Mouse (Mus musculus) heart, adult 2 months (tissue): ENCODE results near the gene Rex1bd. TPM values are rescaled to one million over a fixed set of nuclear protein-coding genes. Genes with fewer than 3 reads are reported as not detected.

Source experiments
- DNase-seq, 2 experiments: peaks; one replicate each; pipeline ENCODE4 v3.0.0; 2021
- H3K27ac ChIP-seq: fragments of 200-600 bp; 2 replicates; pipeline ENCODE4 v1.8.1; 2022
- H3K27me3 ChIP-seq: fragments of 200-500 bp; 2 replicates; pipeline ENCODE4 v1.6.1; 2012; ENCODE audit warnings: mild to moderate bottlenecking, low read length, inconsistent platforms, mixed read lengths; ENCODE audit not compliant: control insufficient read depth, insufficient read depth
- H3K36me3 ChIP-seq: fragments of 200-500 bp; 2 replicates; pipeline ENCODE4 v1.6.1; 2012; ENCODE audit warnings: low read length, inconsistent platforms; ENCODE audit not compliant: control insufficient read depth, insufficient read depth
- H3K4me1 ChIP-seq: fragments of 200-500 bp; 2 replicates; pipeline ENCODE4 v1.6.1; 2011; ENCODE audit warnings: low read length; ENCODE audit not compliant: control insufficient read depth, insufficient read depth
- H3K4me3 ChIP-seq: fragments of 200-600 bp; 2 replicates; pipeline ENCODE4 v1.8.1; 2022
- H3K79me2 ChIP-seq: fragments of 200-500 bp; replicated peaks from 2 replicates; pipeline ENCODE4 v1.6.1; 2012; ENCODE audit warnings: mild to moderate bottlenecking, inconsistent platforms, low read length, moderate library complexity, mixed read lengths; ENCODE audit not compliant: control insufficient read depth, insufficient read depth
- H3K9ac ChIP-seq: fragments of 200-500 bp; 2 replicates; pipeline ENCODE4 v1.6.1; 2012; ENCODE audit warnings: low read depth, mild to moderate bottlenecking, control low read depth, inconsistent platforms, low read length, mixed read lengths
- CTCF ChIP-seq: fragments of 200-600 bp; IDR thresholded peaks from 2 replicates; pipeline ENCODE4 v1.8.1; 2022; ENCODE audit warnings: antibody characterized with exemption, mild to moderate bottlenecking, moderate library complexity
- EP300 ChIP-seq: fragments of 200-500 bp; IDR thresholded peaks from 2 replicates; pipeline ENCODE4 v1.6.1; 2011; ENCODE audit warnings: low read depth, low read length, control low read depth; ENCODE audit not compliant: insufficient read depth
- POLR2A ChIP-seq: fragments of 200-500 bp; IDR thresholded peaks from 2 replicates; pipeline ENCODE4 v1.6.1; 2011; ENCODE audit warnings: mild to moderate bottlenecking, low read depth, low read length, control low read depth; ENCODE audit not compliant: insufficient read depth
- WGBS: fragments of 180-500 bp; shearing (Covaris S2); methylation state at CpG from one replicate; pipeline ENCODE4 v1.1.7; 2018; 5-methylcytosine and 5-hydroxymethylcytosine counted together
- intact Hi-C: fragments of 180-260 bp; cut with DNase I; formaldehyde crosslinking; loops from one replicate; pipeline ENCODE4 v1.15.1; 2025
- polyA plus RNA-seq: library from polyadenylated mRNA; depleted of rRNA; stranded (reverse); fragments of >200 nt; gene quantifications from 2 replicates; pipeline ENCODE4 v1.2.3, GENCODE M21; 2012
- total RNA-seq, 2 experiments: library from RNA; stranded (reverse); gene quantifications; 2 replicates each; pipeline ENCODE4 v1.2.3; 2021

Rex1bd gene
- total and polyA plus RNA-seq, 3 experiments = 111 to 145 (median 118) TPM

GRCm38 (mm10) chr8:70549412-70550184, 43.0 kb upstream of the Rex1bd start:
- no peak overlapping the region for H3K9ac ChIP-seq
- no peak for DNase-seq
- H3K4me3 ChIP-seq = no peak overlapping the region
- TF ChIP-seq POLR2A (no peak), EP300 (no peak), CTCF (peak; percentile 24)
- no peaks in the 10 kb centered on the region for H3K27me3 ChIP-seq
- peaks cover 46% of the 10 kb centered on the region for H3K4me1 ChIP-seq
- no peaks in the 10 kb centered on the region; the same call in 1 of the 2 replicates for H3K36me3 ChIP-seq
- WGBS = 81% methylated on average over 10 of the region's 10 CpGs
- intact Hi-C loops = loop anchor here (10.0 kb wide), 1 partner anchor 45 kb away; the partner anchor contains the start of gene Isyna1
- peaks cover 1% of the 10 kb centered on the region; the same call in 1 of the 2 replicates for H3K79me2 ChIP-seq
- H3K27ac ChIP-seq = no peak overlapping the region

GRCm38 (mm10) chr8:70547762-70548161, 41.2 kb upstream of the Rex1bd start:
- Histone ChIP-seq H3K79me2 (peaks cover 1% of the 10 kb centered on the region; the same call in 1 of the 2 replicates), H3K4me1 (peaks cover 44% of the 10 kb centered on the region), H3K36me3 (no peaks in the 10 kb centered on the region; the same call in 1 of the 2 replicates), H3K27me3 (no peaks in the 10 kb centered on the region), H3K27ac (peak overlapping the region; percentile 42; the same call in 1 of the 2 replicates), H3K4me3 (no peak overlapping the region), H3K9ac (no peak overlapping the region)
- TF ChIP-seq POLR2A = no peak
- intact Hi-C loops = loop anchor here (10.0 kb wide), 1 partner anchor 47 kb away; the partner anchor contains the start of gene Isyna1
- WGBS = 87% methylated on average over 6 of the region's 6 CpGs
- DNase-seq = no peak

GRCm38 (mm10) chr8:70546412-70546811, 39.9 kb upstream of the Rex1bd start:
- TF ChIP-seq EP300 (no peak), CTCF (no peak), POLR2A (no peak)
- no peak overlapping the region for H3K4me3 ChIP-seq
- H3K4me1 ChIP-seq = peaks cover 33% of the 10 kb centered on the region
- H3K36me3 ChIP-seq = no peaks in the 10 kb centered on the region; the same call in 1 of the 2 replicates
- intact Hi-C loops = loop anchor here (10.0 kb wide), 1 partner anchor 48 kb away; the partner anchor contains the start of gene Isyna1
- 76% methylated on average over 4 of the region's 4 CpGs for WGBS
- H3K27me3 ChIP-seq = no peaks in the 10 kb centered on the region
- H3K9ac ChIP-seq = no peak overlapping the region
- H3K27ac ChIP-seq = no peak overlapping the region
- H3K79me2 ChIP-seq = peaks cover 1% of the 10 kb centered on the region; the same call in 1 of the 2 replicates
- DNase-seq = no peak

- H3K79me2 ChIP-seq = peaks cover 3% of the 10 kb centered on the region
- H3K27ac ChIP-seq = peak overlapping the region; percentile 40
- no peaks in the 10 kb centered on the region; the same call in 1 of the 2 replicates for H3K36me3 ChIP-seq
- WGBS = 21% methylated on average over 6 of the region's 6 CpGs
- peak; percentile 58 to 76 for DNase-seq
- TF ChIP-seq CTCF (peak; percentile 76), EP300 (peak; percentile 39; the same call in 1 of the 2 replicates), POLR2A (no peak)
- no peaks in the 10 kb centered on the region for H3K27me3 ChIP-seq
- intact Hi-C loops = loop anchor here (10.0 kb wide), 1 partner anchor 51 kb away; the partner anchor contains the start of gene Isyna1
- H3K4me1 ChIP-seq = peaks cover 36% of the 10 kb centered on the region
- no peak overlapping the region for H3K9ac ChIP-seq
- no peak overlapping the region for H3K4me3 ChIP-seq
Measured at GRCm38 (mm10) chr8:70544200-70544687, 37.7 kb upstream of the Rex1bd start.

- H3K27me3 ChIP-seq = no peaks in the 10 kb centered on the region
- intact Hi-C loops = loop anchor here (10.0 kb wide), 1 partner anchor 54 kb away; the partner anchor contains the start of gene Isyna1
- H3K4me3 ChIP-seq = no peak overlapping the region
- peaks cover 3% of the 10 kb centered on the region for H3K79me2 ChIP-seq
- 42% methylated on average over 5 of the region's 5 CpGs for WGBS
- DNase-seq = no peak
- H3K9ac ChIP-seq = no peak overlapping the region; the same call in 1 of the 2 replicates
- H3K36me3 ChIP-seq = no peaks in the 10 kb centered on the region; the same call in 1 of the 2 replicates
- TF ChIP-seq CTCF (peak; percentile 14; the same call in 1 of the 2 replicates), POLR2A (no peak), EP300 (no peak)
- peaks cover 29% of the 10 kb centered on the region for H3K4me1 ChIP-seq
- peak overlapping the region; percentile 93 for H3K27ac ChIP-seq
Measured at GRCm38 (mm10) chr8:70541081-70541480, 34.5 kb upstream of the Rex1bd start.
